Mouse (Mus musculus) heart, postnatal 0 days (tissue): ENCODE measurements around the gene Olfr518. TPM values are rescaled to one million over a fixed set of nuclear protein-coding genes. Genes with fewer than 3 reads are reported as not detected.
A peak's percentile ranks its signal among the peaks of the same experiment; 100 is the strongest.

Experiments used
- ATAC-seq: fragments of 200-750 bp; cut with Nextera tagmentation; 2 replicates; pipeline ENCODE4 v1.8.0; 2017; ENCODE audit warnings: low read depth, moderate number of reproducible peaks, moderate library complexity; ENCODE audit not compliant: insufficient read depth
- DNase-seq: peaks from one replicate; pipeline ENCODE4 v3.0.0-alpha.2; 2016; ENCODE audit warnings: low spot score
- H3K27ac ChIP-seq: fragments of 300-500 bp; sonication (generic); 2 replicates; pipeline ENCODE4 v1.5.1; 2014; ENCODE audit warnings: low read depth, mild to moderate bottlenecking
- H3K27me3 ChIP-seq: fragments of 300-500 bp; sonication (generic); 2 replicates; pipeline ENCODE4 v1.6.1; 2014; ENCODE audit warnings: low read length, mixed read lengths; ENCODE audit not compliant: control insufficient read depth, insufficient read depth
- H3K36me3 ChIP-seq: fragments of 300-500 bp; sonication (generic); replicated peaks from 2 replicates; pipeline ENCODE4 v1.6.1; 2014; ENCODE audit warnings: low read length, mixed read lengths; ENCODE audit not compliant: control insufficient read depth, insufficient read depth
- H3K4me1 ChIP-seq: fragments of 300-500 bp; sonication (generic); 2 replicates; pipeline ENCODE4 v1.6.1; 2014; ENCODE audit warnings: antibody characterized with exemption; ENCODE audit not compliant: control insufficient read depth, insufficient read depth
- H3K4me2 ChIP-seq: fragments of 300-500 bp; sonication (generic); 2 replicates; pipeline ENCODE4 v1.6.1; 2014; ENCODE audit warnings: low read depth, mild to moderate bottlenecking, low read length, moderate library complexity
- H3K4me3 ChIP-seq: fragments of 300-500 bp; sonication (generic); 2 replicates; pipeline ENCODE4 v1.5.1; 2014; ENCODE audit warnings: low read depth, low read length
- H3K9ac ChIP-seq: fragments of 300-500 bp; sonication (generic); replicated peaks from 2 replicates; pipeline ENCODE4 v1.6.1; 2014; ENCODE audit warnings: low read depth, low read length, mixed read lengths
- H3K9me3 ChIP-seq: fragments of 300-500 bp; sonication (generic); replicated peaks from 2 replicates; pipeline ENCODE4 v1.6.1; 2016; ENCODE audit warnings: low read length; ENCODE audit not compliant: control insufficient read depth
- CTCF ChIP-seq: IDR thresholded peaks from 2 replicates; pipeline ENCODE4 v1.5.1; 2016; ENCODE audit warnings: antibody characterized with exemption, control low read depth, low read depth
- EP300 ChIP-seq: IDR thresholded peaks from 2 replicates; pipeline ENCODE4 v1.6.1; 2016; ENCODE audit warnings: antibody characterized with exemption, low read depth
- WGBS: fragments of 180-500 bp; shearing (Covaris S2); extraction: QIAGEN DNeasy Blood & Tissue Kit; methylation state at CpG from one replicate; pipeline ENCODE4 v1.1.7; 2014; 5-methylcytosine and 5-hydroxymethylcytosine counted together
- polyA plus RNA-seq: library from polyadenylated mRNA; unstranded; fragments of >200 nt; fragmentation: Nextera tagmentation; extraction: Ambion mirVana; gene quantifications from 2 replicates; pipeline ENCODE4 v1.2.1, GENCODE M21; 2015
- total RNA-seq: library from RNA; depleted of rRNA; stranded (reverse); fragments of >200 nt; gene quantifications from 2 replicates; pipeline ENCODE4 v1.2.3, GENCODE M21; 2014; ENCODE audit warnings: low replicate concordance; rRNA removed

Olfr518 gene
- total RNA-seq (not detected in 2 replicates), polyA plus RNA-seq (not detected in 2 replicates)

DNA sequence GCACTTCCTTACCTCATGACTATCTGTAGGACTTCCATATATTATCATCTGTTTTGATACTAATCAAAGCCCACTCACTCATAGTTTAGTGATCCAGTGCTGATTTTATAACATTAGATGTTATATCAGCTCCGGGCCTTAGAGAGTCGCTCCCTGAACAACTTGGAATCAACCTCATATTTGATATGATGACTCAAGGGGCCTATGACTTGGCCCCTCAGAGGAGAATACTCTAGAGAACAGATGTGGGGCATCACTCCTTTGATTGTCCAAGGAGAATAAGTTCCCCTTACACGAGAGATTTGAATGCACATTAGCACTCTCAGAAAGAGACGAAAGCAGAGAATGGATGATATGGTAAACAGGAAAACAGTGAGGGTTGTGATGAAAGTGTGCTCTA lies at the start of gene Olfr518:
TSS of gene Olfr518 (minus strand) at position 101 of the 400 bp plus-strand sequence.
- no peak within 1 kb of the TSS for H3K9ac ChIP-seq
- no peaks in the 10 kb centered on the region for H3K4me1 ChIP-seq
- TF ChIP-seq EP300 (no peak), CTCF (no peak)
- no peak within 1 kb of the TSS for H3K4me3 ChIP-seq
- H3K9me3 ChIP-seq, result no peaks in the 10 kb centered on the region
- H3K4me2 ChIP-seq, result no peak within 1 kb of the TSS
- H3K27me3 ChIP-seq, result no peaks in the 10 kb centered on the region
- 60% methylated on average over 4 of the region's 4 CpGs for WGBS
- no peaks in the 10 kb centered on the region for H3K36me3 ChIP-seq
- DNase-seq (no peak), ATAC-seq (no peak)
- no peak within 1 kb of the TSS for H3K27ac ChIP-seq

DNA sequence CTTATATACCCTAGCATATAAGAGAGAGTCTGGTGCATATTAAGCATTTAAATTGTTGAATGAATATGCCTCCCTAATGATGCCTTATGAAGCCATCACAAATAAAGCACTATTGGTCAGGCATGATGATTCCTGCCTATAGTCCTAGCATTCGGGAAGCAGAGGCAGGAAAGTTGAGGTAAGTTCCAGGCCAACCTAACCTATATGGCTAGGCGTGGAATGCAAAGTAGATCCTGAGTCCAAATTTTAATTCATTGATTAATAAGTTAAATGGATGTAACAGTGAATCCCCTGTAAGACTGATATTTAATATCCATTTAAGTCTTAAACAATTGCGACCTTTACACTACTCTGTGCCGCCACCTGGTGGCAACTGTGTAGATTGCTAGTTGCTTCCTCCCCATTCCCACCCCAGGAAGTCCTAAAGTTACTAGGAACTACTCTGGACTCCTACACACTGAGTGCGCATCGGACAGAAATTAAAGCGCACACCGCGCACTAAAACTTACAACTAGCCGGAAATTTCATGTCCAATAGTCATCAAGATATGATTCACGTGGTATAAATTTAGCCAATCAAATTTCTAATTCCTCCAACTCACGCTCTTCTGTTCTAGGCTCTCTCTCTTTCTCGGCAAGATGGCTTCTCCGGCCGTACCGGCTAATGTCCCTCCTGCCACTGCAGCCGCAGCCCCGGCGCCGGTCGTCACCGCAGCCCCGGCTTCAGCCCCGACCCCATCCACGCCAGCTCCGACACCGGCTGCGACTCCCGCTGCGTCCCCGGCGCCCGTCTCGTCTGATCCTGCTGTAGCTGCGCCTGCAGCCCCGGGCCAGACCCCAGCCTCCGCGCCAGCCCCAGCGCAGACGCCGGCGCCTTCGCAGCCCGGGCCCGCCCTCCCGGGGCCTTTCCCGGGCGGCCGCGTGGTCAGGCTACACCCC lies 49.3 kb upstream of the Olfr518 start, which contains the start of gene Eif3f:
TSS of gene Eif3f (plus strand) at position 624 of the 938 bp plus-strand sequence.
- ATAC-seq (peak; percentile 94), DNase-seq (peak; percentile 99)
- peak within 1 kb of the TSS; percentile 81 for H3K4me3 ChIP-seq
- 2% methylated on average over 49 of the region's 50 CpGs for WGBS
- H3K4me1 ChIP-seq, result peaks cover 9% of the 10 kb centered on the region; the same call in 1 of the 2 replicates
- peak within 1 kb of the TSS; percentile 79 for H3K27ac ChIP-seq
- H3K9me3 ChIP-seq, result no peaks in the 10 kb centered on the region
- H3K27me3 ChIP-seq, result no peaks in the 10 kb centered on the region
- TF ChIP-seq CTCF, result peak; percentile 93
- TF ChIP-seq EP300, result no peak
- peak within 1 kb of the TSS; percentile 90 for H3K4me2 ChIP-seq
- H3K9ac ChIP-seq, result peak within 1 kb of the TSS; percentile 89
- H3K36me3 ChIP-seq, result peaks cover 25% of the 10 kb centered on the region

DNA sequence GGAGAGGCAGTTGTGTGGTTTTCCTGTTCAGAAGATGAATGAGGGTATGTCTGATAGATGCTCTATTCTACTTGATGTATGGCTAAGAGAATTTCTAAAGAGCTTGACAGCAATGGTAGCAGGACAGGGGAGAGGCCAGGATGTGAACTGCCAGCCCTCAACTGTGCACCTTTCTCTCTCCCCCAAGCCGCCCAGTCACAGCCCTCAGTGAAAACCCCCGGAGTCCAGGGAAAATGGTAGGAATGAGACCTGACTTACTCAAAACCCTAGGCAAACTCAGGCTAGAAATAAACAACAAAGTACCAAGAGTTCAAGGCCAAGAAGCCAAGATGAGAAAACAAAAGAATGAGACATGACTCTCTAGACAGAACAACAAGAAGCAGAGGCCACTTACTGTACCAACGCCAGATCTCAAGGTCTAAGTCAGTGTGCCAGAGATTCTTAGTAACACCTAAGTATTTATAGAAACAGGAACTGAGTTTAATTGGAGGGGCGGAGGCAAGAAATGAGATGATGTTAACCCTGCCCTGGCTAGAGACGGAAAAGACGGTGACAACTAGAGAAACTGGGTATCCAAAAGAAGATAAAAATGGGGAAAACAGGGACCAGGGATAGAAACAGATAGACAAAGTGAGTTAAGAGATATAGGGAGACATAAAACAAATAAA lies 45.1 kb upstream of the Olfr518 start, which contains the start of gene Nlrp10:
TSS of gene Nlrp10 (minus strand) at position 453 of the 668 bp plus-strand sequence.
- Histone ChIP-seq H3K27me3 (no peaks in the 10 kb centered on the region), H3K36me3 (peaks cover 6% of the 10 kb centered on the region; the same call in 1 of the 2 replicates), H3K9me3 (no peaks in the 10 kb centered on the region), H3K27ac (peak within 1 kb of the TSS; percentile 81), H3K4me2 (peak within 1 kb of the TSS; percentile 60), H3K9ac (peak within 1 kb of the TSS; percentile 47), H3K4me3 (peak within 1 kb of the TSS; percentile 48), H3K4me1 (peaks cover 16% of the 10 kb centered on the region)
- peak; percentile 22; the same call in 1 of the 2 replicates for ATAC-seq
- peak; percentile 71 for DNase-seq
- TF ChIP-seq EP300 (no peak), CTCF (no peak)
- WGBS, result 29% methylated on average over 6 of the region's 6 CpGs

DNA sequence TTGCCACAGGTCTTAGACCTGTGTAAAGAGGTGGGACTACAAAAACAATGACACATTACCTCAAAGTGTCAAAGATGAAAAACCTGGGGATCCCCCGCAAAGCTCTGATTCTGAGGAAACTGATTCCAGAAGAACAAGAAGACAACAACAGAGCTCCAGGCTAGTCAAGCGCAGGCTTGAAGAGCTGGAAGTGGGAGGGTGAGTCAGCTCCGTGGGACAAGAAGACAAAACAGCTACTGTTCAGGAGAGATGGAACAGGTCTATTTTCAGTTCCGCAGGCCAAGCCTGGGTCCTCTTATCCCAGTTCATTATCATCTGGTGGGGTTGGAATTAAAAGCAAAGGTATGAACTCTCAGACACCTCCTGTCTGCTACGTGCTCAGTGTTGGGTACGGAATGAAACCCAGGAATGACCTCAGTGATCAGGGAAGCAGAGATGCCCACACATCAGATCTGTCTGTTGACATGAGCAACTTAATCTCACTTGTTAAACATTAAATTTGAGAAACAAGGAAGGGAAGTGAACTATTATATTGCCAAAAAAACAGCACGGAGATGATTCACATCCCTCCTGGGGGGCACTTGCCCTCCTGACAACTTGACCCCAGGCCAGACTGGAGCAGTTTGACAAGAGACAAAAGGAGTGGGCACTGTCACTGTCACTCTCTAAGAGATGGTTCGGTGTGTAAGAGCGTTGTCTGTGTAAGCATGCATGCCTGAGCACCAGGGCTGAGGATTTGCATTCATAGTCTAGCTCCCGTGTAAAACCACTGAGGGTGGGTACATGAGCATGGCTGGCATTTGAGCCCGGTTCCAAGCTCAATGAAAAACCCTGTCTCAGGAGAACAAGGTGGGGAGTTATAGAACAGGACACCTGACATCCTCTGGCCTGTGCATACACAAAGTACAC lies 43.7 kb upstream of the Olfr518 start:
- Histone ChIP-seq H3K36me3 (peaks cover 6% of the 10 kb centered on the region; the same call in 1 of the 2 replicates), H3K4me3 (peak overlapping the region; percentile 48), H3K4me2 (peak overlapping the region; percentile 60), H3K9me3 (no peaks in the 10 kb centered on the region), H3K4me1 (peaks cover 15% of the 10 kb centered on the region), H3K27me3 (no peaks in the 10 kb centered on the region), H3K27ac (peak overlapping the region; percentile 36), H3K9ac (no peak overlapping the region)
- TF ChIP-seq CTCF (no peak), EP300 (no peak)
- DNase-seq (no peak), ATAC-seq (no peak)
- 43% methylated on average over 11 of the region's 11 CpGs for WGBS
